Mouse (Mus musculus) small intestine, adult 2 months (tissue): ENCODE measurements around the gene Tpsg1. TPM values are rescaled to one million over a fixed set of nuclear protein-coding genes. Genes with fewer than 3 reads are reported as not detected.

ENCODE experiments used
- H3K27ac ChIP-seq: fragments of 200-500 bp; 2 replicates; pipeline ENCODE4 v1.5.1; 2012; ENCODE audit warnings: low read depth, low read length, control low read depth, inconsistent platforms; ENCODE audit not compliant: insufficient read depth
- H3K27me3 ChIP-seq: fragments of 200-500 bp; 2 replicates; pipeline ENCODE4 v1.6.1; 2012; ENCODE audit warnings: mild to moderate bottlenecking, moderate library complexity, low read length, inconsistent platforms; ENCODE audit not compliant: control insufficient read depth, insufficient read depth
- H3K36me3 ChIP-seq: fragments of 200-500 bp; 2 replicates; pipeline ENCODE4 v1.6.1; 2012; ENCODE audit warnings: mild to moderate bottlenecking, low read length, control low read depth, inconsistent platforms; ENCODE audit not compliant: control insufficient read depth, insufficient read depth
- H3K4me1 ChIP-seq: fragments of 200-500 bp; 2 replicates; pipeline ENCODE4 v1.6.1; 2012; ENCODE audit warnings: low read length, inconsistent platforms, mixed read lengths; ENCODE audit not compliant: control insufficient read depth, insufficient read depth, insufficient read length
- H3K4me3 ChIP-seq: fragments of 200-500 bp; 2 replicates; pipeline ENCODE4 v1.5.1; 2012; ENCODE audit warnings: low read depth, mild to moderate bottlenecking, control low read depth, inconsistent platforms, low read length, moderate library complexity
- CTCF ChIP-seq: fragments of 200-500 bp; IDR thresholded peaks from 2 replicates; pipeline ENCODE4 v1.5.1; 2012; ENCODE audit warnings: low read depth, mild to moderate bottlenecking, control low read depth, inconsistent platforms, low read length, moderate library complexity, mixed read lengths; ENCODE audit not compliant: insufficient replicate concordance, insufficient read length; ENCODE audit errors: extremely low read depth
- POLR2A ChIP-seq: fragments of 200-500 bp; IDR thresholded peaks from 2 replicates; pipeline ENCODE4 v1.6.1; 2012; ENCODE audit warnings: low read depth, mild to moderate bottlenecking, control low read depth, inconsistent platforms, low read length, moderate library complexity
- WGBS: fragments of 180-500 bp; shearing (Covaris S2); methylation state at CpG from one replicate; pipeline ENCODE4 v1.1.7; 2018; 5-methylcytosine and 5-hydroxymethylcytosine counted together
- polyA plus RNA-seq: library from polyadenylated mRNA; depleted of rRNA; stranded (reverse); fragments of >200 nt; gene quantifications from 2 replicates; pipeline ENCODE4 v1.2.3, GENCODE M21; 2012

Gene Tpsg1
- polyA plus RNA-seq, 1 experiment, result 59.6 TPM

DNA sequence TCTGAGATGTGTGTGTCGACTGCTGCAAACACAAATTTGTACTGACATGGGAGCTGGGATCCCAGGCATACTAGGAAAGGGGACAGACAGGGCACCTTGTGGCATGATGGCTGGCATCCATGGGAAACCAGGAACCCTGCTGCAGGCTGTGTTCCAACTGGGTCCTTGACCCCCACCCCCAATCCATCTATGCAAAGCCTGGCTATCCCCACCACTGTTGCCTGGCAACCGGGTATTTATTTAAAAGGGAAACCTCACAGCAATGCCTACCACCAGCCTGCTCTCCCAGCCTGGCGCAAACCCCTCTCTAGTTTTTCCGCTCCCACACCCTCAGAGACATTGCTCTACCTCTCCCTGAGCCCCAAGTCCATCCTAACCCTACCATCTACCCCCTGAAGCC lies 38.3 kb downstream of the Tpsg1 start:
- no peak overlapping the region for H3K27ac ChIP-seq
- TF ChIP-seq CTCF (no peak), POLR2A (no peak)
- 0 out of 2 replicates have a peak, but pooled peaks cover 5% of the 10 kb centered on the region for H3K4me1 ChIP-seq
- no peaks in the 10 kb centered on the region for H3K27me3 ChIP-seq
- WGBS, result 59% methylated on average over 4 of the region's 4 CpGs
- H3K36me3 ChIP-seq, result no peaks in the 10 kb centered on the region
- H3K4me3 ChIP-seq, result no peak overlapping the region

DNA sequence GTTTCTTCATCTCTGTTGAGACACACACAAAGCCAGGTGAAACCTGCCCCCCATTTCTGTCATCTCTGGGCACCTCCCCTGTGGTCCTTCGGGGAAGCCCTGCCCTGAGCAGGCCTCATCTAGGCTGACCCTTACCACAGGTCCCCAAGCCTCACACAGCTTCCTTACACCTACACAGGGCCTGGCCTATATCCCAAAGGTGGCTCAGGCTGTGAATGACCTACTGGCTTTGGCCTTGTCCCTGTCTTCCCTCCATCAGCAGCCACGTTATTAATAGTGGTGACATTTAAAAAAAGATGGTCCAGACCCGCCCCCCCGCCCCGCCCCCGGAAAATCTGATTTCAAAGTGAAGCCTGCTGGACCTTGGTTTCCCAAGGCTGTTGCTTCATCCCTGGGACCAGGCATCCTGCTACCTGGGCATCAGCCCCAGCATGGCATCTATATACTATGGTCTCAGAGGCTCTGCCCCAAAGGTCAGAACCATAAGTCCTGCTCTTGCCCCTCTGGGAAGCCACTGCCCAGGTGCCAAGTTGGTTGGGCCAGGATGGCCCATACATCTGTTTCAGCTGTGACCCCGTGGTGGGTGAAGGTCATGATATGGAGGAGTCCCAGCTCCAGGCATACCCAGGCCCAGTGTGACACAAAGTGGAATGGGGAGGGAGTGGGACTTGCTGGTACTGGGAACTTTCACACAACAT lies 39.4 kb downstream of the Tpsg1 start:
- no peak overlapping the region for H3K4me3 ChIP-seq
- 0 out of 2 replicates have a peak, but pooled peaks cover 5% of the 10 kb centered on the region for H3K4me1 ChIP-seq
- TF ChIP-seq CTCF (no peak), POLR2A (no peak)
- no peaks in the 10 kb centered on the region for H3K27me3 ChIP-seq
- 70% methylated on average over 7 of the region's 7 CpGs for WGBS
- H3K36me3 ChIP-seq, result no peaks in the 10 kb centered on the region
- H3K27ac ChIP-seq, result no peak overlapping the region

GRCm38 (mm10) chr17:25409621-25410020 lies 40.5 kb downstream of the Tpsg1 start:
- WGBS, result 75% methylated on average over 7 of the region's 7 CpGs
- 0 out of 2 replicates have a peak, but pooled peaks cover 5% of the 10 kb centered on the region for H3K4me1 ChIP-seq
- H3K36me3 ChIP-seq, result no peaks in the 10 kb centered on the region
- no peak overlapping the region for H3K4me3 ChIP-seq
- no peaks in the 10 kb centered on the region for H3K27me3 ChIP-seq
- no peak for TF ChIP-seq CTCF
- TF ChIP-seq POLR2A, result no peak
- H3K27ac ChIP-seq, result no peak overlapping the region

DNA sequence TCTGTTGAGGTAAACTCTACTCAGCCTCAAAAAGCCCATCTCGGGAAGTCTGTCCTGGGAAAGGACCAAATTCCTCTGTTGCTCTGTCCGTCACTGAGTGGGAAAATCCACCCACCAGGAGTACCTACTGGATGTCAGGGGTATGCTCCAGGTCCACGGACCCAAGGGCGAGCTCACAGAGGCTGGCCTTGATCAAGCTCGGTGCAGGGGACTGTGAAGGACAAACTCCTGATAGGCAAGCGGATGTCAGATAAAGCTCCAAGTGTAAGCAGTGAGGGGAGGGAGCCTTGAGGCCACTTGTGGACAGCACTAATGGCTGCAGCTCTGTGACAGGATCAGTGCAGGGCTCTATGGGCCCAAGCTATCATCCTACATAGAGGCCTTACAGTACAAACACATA lies 41.1 kb downstream of the Tpsg1 start:
- Histone ChIP-seq H3K36me3 (no peaks in the 10 kb centered on the region), H3K4me3 (no peak overlapping the region), H3K27me3 (no peaks in the 10 kb centered on the region), H3K27ac (no peak overlapping the region), H3K4me1 (0 out of 2 replicates have a peak, but pooled peaks cover 3% of the 10 kb centered on the region)
- TF ChIP-seq CTCF, result no peak
- TF ChIP-seq POLR2A, result no peak
- WGBS, result 50% methylated on average over 6 of the region's 6 CpGs

- 0 out of 2 replicates have a peak, but pooled peaks cover 3% of the 10 kb centered on the region for H3K4me1 ChIP-seq
- WGBS, result 34% methylated on average over 7 of the region's 7 CpGs
- H3K4me3 ChIP-seq, result no peak overlapping the region
- H3K27me3 ChIP-seq, result no peaks in the 10 kb centered on the region
- no peak overlapping the region for H3K27ac ChIP-seq
- H3K36me3 ChIP-seq, result no peaks in the 10 kb centered on the region
- TF ChIP-seq CTCF (no peak), POLR2A (no peak)
Measured at GRCm38 (mm10) chr17:25410786-25411185, 41.7 kb downstream of the Tpsg1 start.

DNA sequence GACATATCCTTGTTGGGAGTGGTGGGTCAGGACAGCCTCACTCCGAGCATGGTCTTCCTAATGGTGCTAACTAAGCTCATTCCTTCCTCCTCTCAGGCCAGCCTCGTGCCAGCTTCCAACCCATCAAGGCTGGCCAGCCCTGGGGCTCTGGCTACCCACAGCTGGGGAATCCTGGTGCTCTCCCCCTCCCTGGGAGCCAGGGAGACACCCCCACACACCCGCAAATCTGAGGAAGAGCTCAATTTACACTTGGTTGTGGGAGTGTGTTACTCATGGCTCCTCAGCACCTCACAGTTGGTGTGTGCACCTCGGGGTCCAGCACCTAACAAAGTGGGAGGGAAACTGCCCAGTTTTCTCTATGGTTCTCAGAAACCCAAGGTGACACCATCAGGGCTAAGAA lies 42.2 kb downstream of the Tpsg1 start:
- H3K4me1 ChIP-seq, result 0 out of 2 replicates have a peak, but pooled peaks cover 6% of the 10 kb centered on the region
- no peak for TF ChIP-seq CTCF
- no peak for TF ChIP-seq POLR2A
- 59% methylated on average over 4 of the region's 4 CpGs for WGBS

GRCm38 (mm10) chr17:25414209-25414608 lies 45.1 kb downstream of the Tpsg1 start:
- TF ChIP-seq CTCF (no peak), POLR2A (no peak)
- H3K36me3 ChIP-seq, result no peaks in the 10 kb centered on the region
- H3K4me1 ChIP-seq, result 0 out of 2 replicates have a peak, but pooled peaks cover 6% of the 10 kb centered on the region
- no peaks in the 10 kb centered on the region for H3K27me3 ChIP-seq
- H3K27ac ChIP-seq, result no peak overlapping the region
- WGBS, result 48% methylated on average over 4 of the region's 4 CpGs
- no peak overlapping the region for H3K4me3 ChIP-seq

More for the DNA sequence above, 42.2 kb downstream of the Tpsg1 start:
- no peaks in the 10 kb centered on the region for H3K36me3 ChIP-seq
- no peak overlapping the region for H3K4me3 ChIP-seq
- no peak overlapping the region for H3K27ac ChIP-seq
- no peaks in the 10 kb centered on the region for H3K27me3 ChIP-seq
